Mouse (Mus musculus): ENCODE measurements around the gene Snupn. TPM values are rescaled to one million over a fixed set of nuclear protein-coding genes. Genes with fewer than 3 reads are reported as not detected.

The Snupn gene
- 35.1 TPM for polyA plus RNA-seq (2014; fragmentation: Illumina TruSeq; extraction: RNeasy Lipid Tissue Mini Kit (QIAGEN cat#74804); ENCODE audit: low read depth, low replicate concordance)

GRCm38 (mm10) chr9:56950414-56951400 is at the start of gene Snupn:
Gene Snupn, plus strand, starts transcription at chr9:56950878.

GRCm38 (mm10) chr9:56928041-56928811 is 22.5 kb upstream of the Snupn start, which contains the start of gene Snx33:
Gene Snx33, minus strand, starts transcription at chr9:56928371.

GRCm38 (mm10) chr9:56937223-56938160 is 13.2 kb upstream of the Snupn start, which contains the start of gene Imp3:
Gene Imp3, plus strand, starts transcription at chr9:56937475.

GRCm38 (mm10) chr9:56994286-56995197 is 43.9 kb downstream of the Snupn start, which contains the start of gene Ptpn9:
Gene Ptpn9, plus strand, starts transcription at chr9:56994923.

Other genes with a start within 250 kb of the Snupn start
- 0.11 TPM for gene Lingo1, start 154.4 kb upstream of the Snupn start, polyA plus RNA-seq (2014; fragmentation: Illumina TruSeq; extraction: RNeasy Lipid Tissue Mini Kit (QIAGEN cat#74804); ENCODE audit: low read depth, low replicate concordance)
- 43.4 TPM for gene Odf3l1, start 86.2 kb upstream of the Snupn start, polyA plus RNA-seq (2014; fragmentation: Illumina TruSeq; extraction: RNeasy Lipid Tissue Mini Kit (QIAGEN cat#74804); ENCODE audit: low read depth, low replicate concordance)
- 0.10 TPM for gene Cspg4, start 85.8 kb upstream of the Snupn start, polyA plus RNA-seq (2014; fragmentation: Illumina TruSeq; extraction: RNeasy Lipid Tissue Mini Kit (QIAGEN cat#74804); ENCODE audit: low read depth, low replicate concordance)
- 2.4 TPM for gene Snx33, start 22.5 kb upstream of the Snupn start, polyA plus RNA-seq (2014; fragmentation: Illumina TruSeq; extraction: RNeasy Lipid Tissue Mini Kit (QIAGEN cat#74804); ENCODE audit: low read depth, low replicate concordance)
- 12.1 TPM for gene Imp3, start 13.4 kb upstream of the Snupn start, polyA plus RNA-seq (2014; fragmentation: Illumina TruSeq; extraction: RNeasy Lipid Tissue Mini Kit (QIAGEN cat#74804); ENCODE audit: low read depth, low replicate concordance)
- gene Ptpn9, start 44.0 kb downstream of the Snupn start, polyA plus RNA-seq (2014; fragmentation: Illumina TruSeq; extraction: RNeasy Lipid Tissue Mini Kit (QIAGEN cat#74804); ENCODE audit: low read depth, low replicate concordance) = 24.0 TPM
- 42.0 TPM for gene Sin3a, start 121.2 kb downstream of the Snupn start, polyA plus RNA-seq (2014; fragmentation: Illumina TruSeq; extraction: RNeasy Lipid Tissue Mini Kit (QIAGEN cat#74804); ENCODE audit: low read depth, low replicate concordance)
- gene Man2c1, start 179.8 kb downstream of the Snupn start, polyA plus RNA-seq (2014; fragmentation: Illumina TruSeq; extraction: RNeasy Lipid Tissue Mini Kit (QIAGEN cat#74804); ENCODE audit: low read depth, low replicate concordance) = 13.0 TPM
- not detected for gene Neil1, start 197.4 kb downstream of the Snupn start, polyA plus RNA-seq (2014; fragmentation: Illumina TruSeq; extraction: RNeasy Lipid Tissue Mini Kit (QIAGEN cat#74804); ENCODE audit: low read depth, low replicate concordance)
- gene Commd4, start 207.5 kb downstream of the Snupn start, polyA plus RNA-seq (2014; fragmentation: Illumina TruSeq; extraction: RNeasy Lipid Tissue Mini Kit (QIAGEN cat#74804); ENCODE audit: low read depth, low replicate concordance) = 3.4 TPM

All from testis, adult 10 weeks (tissue).